Mouse (Mus musculus): ENCODE measurements around the gene Pde4b.

Pde4b gene

DNA sequence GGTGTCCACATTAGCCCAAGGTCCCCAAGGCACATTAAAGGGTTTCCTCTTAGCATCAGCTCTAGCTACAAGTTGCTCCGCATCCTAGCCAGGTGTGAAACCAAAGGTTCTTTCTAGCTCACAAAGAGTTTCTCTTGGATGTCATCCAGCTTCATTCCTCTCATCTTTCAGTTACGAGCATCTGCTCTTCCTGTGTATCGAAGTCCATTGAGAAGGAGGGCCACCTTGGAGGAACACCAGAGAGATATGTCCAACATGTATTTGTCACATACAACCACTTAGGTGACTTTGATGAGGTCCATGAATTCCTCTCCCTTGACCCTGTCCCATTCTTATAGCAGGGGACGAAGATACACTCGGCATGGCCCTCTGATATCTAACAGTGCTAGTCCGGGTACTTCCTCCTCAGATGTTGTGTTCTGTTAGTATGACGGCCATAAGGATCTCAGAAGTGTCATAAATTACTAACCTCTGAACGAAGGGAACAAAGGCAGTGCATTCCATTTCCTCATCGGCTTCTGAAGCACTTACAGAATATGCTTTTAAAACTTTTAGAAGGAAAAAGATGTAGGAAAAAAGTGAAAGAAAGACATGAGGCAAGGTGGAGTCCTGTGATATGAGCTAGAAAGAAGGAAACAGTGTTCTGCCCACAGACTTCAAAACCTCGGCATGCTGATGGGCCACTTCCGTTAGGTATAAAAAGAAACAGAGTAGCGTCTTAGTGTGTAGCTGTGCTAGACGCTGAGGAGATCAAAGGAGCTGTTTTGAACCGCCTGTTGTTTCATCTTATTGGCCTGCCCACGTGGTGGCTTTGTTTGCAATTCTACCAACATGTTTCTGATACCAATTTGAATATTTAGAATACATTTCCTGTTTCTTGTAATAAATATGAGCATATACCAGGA lies 419.3 kb downstream of the Pde4b start:
- no peak for DNase-seq (ENCODE audit: low read depth, low spot score)

DNA sequence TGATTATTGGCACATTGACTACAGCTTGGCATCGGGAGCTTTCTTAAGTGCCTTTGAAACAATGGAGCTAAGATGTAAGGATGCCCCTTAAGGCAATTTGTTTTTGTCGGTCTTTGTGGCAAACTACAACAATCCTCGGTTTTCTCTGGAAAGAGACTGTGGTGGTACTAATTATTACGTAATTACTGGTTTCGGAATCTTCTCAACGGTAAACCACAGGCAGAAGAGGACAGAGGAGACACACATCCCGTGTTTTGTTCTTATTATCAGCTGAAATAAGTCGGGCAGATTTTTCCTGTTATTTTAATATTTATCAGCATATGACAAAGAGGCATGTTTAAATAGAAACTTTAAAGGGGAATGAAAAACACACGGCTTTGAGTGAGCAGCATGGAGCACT lies 420.0 kb downstream of the Pde4b start:
- DNase-seq (ENCODE audit: low read depth, low spot score) = no peak

DNA sequence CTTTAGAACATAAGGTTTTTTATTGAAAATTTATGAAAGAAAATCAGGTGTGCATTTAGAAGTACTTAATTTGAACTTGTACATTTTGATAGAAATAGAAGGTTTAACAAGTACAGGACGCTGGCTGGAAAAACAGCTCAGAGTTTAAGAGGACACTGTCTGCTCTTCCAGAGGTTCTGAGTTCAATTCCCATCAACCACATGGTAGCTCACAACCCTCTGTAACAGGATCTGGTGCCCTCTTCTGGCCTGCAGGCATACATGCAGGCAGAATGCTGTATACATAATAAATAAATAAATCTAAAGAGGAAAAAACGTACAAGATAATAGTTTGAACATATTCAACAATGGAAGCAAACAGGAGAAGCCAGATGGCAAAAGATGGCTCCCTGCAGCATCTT lies 420.4 kb downstream of the Pde4b start:
- DNase-seq (ENCODE audit: low read depth, low spot score) = no peak

DNA sequence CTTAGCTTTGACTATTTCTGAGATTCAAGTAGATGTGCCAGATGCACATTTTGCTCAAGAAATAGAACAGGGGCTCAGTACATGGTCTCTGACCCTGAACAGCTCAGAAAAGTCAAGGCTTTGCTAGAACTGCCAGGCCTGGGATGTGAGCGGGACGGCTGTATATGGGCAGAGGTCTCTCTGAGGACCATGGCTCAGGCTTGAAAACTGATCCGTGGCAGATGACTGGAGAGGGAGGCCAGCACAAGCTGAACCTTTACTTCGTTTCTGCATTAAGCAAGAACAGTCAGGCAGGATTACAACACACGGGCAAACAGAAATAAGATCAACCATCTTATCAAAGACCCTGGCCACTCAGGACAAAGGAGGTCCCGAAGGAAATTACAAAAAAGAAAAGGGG lies 422.7 kb downstream of the Pde4b start:
- no peak for DNase-seq (ENCODE audit: low read depth, low spot score)

DNA sequence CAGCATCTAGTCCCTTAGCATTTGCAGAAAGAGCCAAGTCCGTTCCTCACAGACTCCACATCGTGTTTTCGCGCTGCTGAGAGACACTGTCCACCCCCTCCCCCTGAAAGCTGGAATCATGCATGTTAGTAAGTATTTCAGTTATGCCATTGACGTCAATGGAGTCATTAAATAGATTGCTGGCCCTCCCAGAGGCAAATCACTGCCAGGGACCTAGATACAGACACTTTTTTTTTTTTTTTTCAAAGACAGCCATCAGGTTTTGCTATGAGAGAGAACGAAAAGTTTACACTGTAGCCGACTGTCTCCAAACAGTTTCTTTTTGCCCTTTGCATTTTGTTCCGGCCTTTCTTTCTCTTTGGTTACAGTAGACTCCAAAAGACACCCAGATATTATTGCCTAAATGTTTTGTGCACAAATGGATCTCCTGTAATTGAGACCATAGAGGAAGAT lies 423.6 kb downstream of the Pde4b start:
- peak; percentile 54 for DNase-seq (ENCODE audit: low read depth, low spot score)

DNA sequence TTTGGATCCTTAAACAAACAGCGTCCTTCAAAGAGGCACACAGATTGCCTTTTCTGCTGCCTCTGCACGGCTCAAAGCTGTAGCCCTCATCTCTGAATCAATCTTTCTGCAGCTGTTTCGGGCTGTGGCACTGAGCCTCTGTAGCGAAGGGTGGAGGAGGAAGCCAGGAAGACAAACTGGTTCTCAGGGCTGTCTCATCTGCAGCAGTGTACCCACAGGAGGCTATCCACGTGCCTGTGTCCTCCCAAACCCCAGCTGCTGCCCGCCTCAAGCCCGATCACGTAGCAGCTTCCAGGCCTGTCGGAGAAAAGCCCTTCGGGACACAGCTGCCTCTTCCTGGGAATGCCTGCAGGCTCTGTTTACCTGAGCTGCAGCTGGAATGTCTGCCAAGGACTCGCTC lies 424.2 kb downstream of the Pde4b start:
- no peak for DNase-seq (ENCODE audit: low read depth, low spot score)

DNA sequence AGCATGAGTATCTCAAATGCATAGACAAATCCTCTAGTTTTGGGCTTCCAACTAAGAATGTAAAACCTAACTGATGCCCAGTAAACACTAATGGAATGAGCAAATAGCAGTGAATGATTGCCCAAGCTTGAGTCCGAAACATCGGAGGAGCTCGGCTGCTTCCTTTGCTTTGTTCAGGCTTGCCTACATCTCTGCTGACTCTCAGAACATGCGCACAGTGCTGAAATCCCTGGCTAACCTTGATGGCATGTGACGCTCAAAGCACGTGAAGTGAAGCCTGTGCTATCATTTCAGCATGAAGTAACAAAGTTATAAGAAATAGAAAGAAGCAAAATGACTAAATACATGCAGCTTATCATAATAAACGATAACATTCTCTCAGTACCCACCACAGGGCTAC lies 425.6 kb downstream of the Pde4b start:
- no peak for DNase-seq (ENCODE audit: low read depth, low spot score)

DNA sequence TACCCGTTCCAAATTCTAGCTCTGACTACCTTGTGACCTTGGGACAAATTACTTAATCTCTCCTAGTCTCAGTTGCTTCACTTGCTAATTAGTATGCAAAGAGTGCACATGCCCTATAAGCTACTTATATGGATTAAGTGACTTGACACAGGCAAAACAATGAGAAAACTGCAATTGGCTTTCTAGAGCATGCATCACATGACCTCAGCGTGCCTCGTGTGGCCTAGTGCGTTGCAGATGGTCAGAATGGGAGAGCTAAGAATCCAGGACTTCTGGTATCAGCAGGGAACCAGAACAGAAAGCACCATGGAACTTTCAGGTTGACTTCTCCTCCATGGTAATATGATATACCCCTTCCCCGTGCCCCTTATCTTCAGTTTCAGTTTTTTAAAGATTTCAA lies 426.2 kb downstream of the Pde4b start:
- no peak for DNase-seq (ENCODE audit: low read depth, low spot score)

DNA sequence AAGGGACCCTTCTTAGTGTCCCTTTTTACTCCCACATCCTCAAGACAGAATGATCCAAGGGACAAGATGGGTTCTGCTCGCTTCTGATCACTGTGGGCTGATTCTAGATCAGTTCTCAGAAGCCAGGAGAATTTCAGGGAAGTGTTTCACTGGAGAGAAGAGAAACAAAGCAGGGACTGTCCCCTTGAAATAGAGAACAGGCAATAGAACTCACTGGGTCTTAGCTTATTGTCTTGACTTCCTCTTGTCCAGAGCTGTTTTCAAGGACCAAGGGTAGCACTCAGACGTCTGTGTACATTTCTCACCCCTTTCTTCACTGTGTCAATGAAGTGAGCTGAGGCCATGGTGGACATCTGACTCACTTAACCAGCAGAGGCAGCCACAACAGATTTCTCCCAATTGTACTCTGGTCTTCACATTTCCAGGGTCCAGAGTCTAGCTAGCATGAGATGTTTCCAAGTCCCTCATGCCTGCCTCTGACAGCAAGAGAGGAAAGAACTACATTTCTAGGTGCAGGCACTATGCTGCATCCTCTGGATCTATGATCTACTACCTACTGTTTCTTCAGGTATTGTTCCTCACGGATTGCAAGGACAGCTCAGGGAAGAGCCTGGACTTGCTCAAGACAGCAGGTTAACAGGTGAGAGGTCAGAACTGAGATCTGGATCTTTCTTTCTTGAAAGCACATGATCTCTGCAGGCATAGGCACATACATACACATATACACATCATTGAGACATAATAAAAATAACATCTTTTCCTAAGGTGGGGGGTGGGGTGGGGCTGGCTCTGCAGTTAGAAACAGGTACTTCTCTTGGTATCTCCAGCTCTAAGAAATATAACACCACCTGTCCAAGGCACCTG lies 427.9 kb downstream of the Pde4b start:
- DNase-seq (ENCODE audit: low read depth, low spot score) = no peak

DNA sequence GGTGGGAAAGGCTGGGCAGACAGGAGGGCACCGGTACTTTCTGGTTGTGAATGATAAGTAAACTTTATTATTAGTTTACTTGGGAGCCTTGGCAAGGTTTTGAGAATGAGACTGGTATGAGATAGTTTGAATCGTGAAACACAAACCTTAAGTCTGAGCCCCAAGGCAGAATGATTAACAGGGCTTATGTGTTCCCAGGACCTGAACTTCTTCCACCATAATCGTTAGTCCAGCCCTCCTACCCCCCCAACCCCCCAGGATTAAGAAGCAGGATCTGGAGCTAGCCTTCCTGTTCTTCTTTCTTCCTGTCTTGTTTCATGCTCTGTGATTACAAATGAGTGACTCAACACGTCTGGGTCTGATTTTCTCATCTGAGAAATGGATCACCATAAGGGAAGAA lies 429.1 kb downstream of the Pde4b start:
- no peak for DNase-seq (ENCODE audit: low read depth, low spot score)

DNA sequence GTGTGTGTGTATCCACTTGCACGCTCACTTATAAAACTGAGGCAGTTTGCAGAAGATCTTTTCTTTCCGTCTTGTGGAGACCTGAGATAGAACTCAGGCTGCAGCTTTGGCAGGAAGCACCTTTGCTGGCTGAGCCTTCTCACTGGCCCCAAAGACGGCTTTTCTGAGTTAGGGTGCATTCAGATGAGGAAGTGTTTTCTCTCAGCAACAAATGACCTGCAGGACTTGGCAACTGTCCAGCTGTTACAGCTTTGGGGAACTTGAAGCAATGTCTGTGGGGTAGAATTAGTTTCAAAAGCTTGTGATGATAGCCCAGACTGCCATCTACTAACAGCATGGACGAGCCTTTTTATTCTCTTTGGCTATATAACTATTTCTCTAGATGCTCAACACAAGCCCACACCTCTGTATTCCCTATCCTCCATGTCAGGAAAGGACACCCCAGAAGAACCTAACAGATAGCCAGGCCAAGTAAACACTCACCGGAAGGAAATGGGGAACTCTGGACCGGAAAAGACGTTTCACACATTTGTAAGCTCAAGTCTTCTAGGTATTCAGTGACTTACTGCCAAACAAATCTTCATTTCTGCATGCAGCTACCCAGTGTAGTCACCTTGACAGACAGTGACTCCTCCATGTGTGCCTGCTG lies 429.8 kb downstream of the Pde4b start:
- no peak for DNase-seq (ENCODE audit: low read depth, low spot score)

DNA sequence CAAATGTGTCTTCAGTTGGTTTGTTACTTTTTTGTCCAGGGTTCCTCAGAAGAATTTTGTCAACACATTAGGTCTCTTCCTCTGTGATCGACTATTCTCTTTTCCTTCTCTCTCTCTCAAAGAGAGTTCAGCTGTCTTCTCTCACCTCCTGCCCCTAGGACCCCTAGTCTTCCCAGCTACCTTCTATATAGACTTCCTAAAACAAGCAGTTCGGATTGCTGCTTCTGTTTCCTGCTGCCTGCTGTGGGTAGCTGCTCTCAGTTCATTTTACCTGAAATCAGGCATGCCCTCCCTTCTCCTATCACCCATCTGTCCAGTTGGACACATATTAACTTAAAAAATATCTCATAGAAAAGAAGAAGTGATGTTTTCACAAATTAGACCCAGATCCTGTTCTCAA lies 430.3 kb downstream of the Pde4b start:
- DNase-seq (ENCODE audit: low read depth, low spot score) = no peak

DNA sequence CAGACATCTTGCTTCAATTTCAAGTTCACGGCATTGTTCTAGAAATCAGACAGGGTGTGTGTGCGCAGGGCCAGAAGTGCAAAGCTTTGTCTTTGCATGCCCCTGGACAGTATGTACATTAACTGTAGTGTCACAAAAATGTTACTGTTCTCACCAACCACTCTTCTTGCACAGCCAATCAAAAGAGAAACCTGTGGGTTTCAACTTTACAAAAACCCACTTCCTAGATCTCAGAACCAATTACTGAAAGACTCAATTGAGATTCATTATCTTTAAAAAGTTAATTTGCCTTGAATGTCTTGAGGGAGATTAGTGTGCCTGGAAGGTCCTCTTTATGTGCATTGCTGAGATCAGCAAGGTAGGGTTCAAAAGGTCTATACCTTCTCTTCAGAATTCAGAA lies 431.0 kb downstream of the Pde4b start:
- no peak for DNase-seq (ENCODE audit: low read depth, low spot score)

DNA sequence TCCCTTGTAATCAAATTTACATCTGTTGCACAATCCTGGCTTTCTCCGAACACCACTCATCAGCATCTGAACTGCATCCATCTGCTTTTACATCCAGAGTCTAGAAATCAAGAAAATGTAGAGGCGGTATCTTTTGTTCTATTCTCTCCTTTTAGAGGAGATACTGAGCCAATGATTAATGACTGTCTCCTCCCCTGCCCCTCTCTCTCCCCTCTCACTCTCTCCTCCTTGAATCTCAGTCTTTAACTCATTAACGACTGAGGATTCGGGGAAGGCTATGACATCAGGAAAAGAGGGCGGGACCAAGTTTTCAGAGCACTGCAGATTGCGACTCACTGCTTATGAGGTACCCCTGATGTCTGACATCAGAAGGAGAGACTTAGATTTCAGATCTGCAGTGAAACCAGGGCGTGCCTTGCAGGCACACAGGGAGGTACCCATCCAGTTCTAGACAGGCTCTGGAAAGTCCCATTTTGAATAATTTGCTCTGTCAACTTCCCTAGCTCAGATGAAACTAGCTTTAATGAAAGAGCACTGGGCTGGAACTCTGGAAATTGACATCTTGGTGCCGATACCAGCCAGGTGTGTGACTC lies 433.4 kb downstream of the Pde4b start:
- no peak for DNase-seq (ENCODE audit: low read depth, low spot score)

DNA sequence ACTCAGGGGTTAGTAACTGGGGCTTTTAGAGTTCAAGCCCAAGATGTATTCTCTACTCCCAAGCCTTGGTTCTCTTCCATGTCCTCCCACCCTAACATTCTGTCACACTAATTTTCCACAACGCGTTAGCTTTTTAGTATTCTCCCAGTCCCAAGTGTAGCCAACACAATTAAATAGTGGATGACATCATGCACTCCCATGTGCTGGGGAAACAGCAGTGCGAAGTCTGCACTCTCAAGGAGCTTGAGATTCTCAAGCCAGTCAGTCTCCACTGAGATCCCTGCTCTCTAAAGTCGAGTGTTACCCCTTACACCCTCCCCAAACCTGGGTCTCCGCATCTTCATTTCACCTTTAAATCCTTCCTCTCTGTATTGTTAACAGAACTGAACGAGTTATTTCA lies 434.1 kb downstream of the Pde4b start:
- no peak for DNase-seq (ENCODE audit: low read depth, low spot score)

DNA sequence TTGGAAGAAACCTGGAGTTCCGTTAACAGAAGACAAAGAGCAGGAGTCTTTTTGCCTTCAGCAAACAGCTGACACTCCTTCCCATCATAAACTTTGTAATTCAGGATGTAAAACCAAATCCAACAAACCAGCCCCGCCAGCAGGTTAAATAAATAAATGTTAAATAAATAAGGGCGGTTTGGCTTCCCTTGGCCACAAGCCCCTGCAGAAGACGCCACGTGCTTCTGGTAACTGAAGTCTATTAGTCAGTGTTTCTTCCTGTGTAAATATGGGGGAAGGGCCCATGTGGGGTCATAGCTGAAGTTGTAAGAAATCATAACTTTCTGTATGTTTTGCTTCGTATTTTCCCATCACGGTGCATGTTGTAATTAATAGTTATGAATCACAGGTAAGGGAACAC lies 440.0 kb downstream of the Pde4b start:
- DNase-seq (ENCODE audit: low read depth, low spot score) = no peak

DNA sequence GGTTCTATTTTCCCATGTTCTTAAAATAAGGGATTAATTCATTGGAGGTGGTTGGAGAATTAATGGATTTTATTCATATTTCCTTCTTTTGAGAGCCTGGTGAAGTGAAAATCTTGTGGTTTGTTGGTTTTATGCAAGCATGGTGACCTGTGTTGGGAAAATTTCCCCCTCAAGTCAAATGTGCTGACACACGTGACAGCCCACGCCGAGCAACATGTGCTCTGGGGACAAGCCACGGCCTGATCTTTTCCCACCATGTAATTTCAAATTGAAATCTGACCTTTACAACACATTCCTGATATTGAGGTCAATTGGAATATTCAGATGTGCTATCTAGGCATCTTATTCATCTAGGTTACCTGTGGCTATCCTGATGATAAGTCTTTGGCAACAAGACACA lies 443.5 kb downstream of the Pde4b start:
- DNase-seq (ENCODE audit: low read depth, low spot score) = no peak

DNA sequence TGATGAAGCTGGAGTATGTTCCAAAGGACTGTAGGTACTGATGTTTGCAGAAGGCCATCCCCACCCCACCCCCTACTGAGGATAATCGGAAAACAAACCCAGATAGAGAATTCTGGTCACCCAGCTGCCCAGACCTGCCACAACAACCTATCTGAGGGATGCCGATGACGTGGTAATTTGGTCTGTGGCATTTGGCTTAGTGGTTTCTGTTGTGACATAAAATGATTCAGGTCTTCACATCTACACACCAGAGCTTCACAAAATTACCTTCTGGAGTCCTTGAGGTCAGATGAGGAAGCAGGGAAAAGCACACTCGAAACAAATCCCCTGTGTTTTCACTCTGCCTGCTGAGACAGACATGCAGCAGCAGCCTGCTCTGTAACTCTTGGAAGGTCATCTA lies 444.4 kb downstream of the Pde4b start:
- no peak for DNase-seq (ENCODE audit: low read depth, low spot score)

DNA sequence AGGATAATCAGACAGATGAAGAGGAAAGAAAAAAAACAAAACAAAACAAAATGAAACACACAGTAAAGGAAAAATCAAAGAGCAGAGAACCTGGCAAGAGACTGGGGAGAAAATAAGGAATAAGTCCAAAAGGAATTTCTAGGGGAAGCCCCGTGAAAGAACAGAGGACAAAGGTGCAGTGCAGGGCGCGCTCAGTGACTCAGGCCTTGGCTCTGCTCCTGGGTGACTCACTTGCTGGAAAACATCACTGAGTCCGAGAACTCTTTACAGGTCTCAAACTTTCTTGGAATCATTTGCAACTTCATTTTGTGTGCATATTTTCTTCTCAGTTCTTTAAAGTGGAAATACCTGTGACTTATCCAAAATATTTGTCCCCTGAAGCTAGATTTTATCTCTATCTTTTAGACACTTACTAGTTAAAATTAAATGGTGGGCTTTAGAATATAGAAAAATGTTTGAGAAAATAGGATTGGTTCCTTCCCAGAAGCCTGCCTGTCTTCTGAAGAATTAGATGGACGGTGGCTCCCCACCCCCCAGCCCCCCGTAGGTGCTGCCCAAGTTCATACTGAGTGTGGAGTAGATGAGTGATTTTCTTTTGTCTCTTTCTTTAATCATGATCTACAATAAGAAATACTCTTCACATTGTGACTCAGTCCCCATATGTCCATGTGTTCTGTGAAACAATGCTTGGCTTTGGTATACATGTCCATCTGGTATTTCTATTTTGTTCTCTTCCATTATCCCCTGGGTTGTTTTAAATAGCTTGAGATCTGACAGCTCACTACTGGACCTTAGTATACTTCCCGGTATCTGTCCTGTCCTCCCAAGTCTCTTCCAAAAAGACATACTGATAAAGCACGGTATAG lies 446.1 kb downstream of the Pde4b start:
- DNase-seq (ENCODE audit: low read depth, low spot score) = no peak

DNA sequence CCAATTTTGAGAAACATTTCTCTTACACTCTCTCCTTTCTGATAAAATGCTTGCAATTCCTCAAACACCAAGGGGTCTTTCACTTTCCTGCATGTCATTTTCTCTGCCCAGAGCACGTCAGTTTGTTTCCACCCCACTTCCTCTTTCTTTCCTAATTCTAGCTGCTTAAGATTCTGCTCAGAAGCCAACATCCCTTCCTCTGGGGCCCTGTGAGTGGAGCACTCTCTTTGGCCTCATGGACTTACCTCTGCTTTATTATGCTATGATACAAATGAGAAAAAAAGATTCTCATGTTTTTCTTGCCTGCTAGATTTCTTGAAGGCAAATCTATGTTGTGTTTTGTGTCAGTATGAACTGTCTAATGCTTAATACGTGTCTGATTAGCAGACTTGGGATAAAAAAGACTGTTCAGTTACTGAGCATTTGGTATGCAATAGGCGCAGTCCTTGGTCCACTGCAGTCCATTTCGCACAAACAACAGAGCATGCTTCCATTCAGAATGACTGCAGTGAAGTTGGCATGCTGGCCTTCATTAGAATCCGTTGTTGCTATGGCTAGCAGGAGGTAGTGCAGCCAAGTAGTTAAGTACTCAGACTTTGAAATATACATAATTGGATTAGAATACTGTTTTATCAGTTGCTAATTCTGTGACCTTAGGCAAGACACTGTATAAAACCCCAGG lies 446.8 kb downstream of the Pde4b start:
- DNase-seq (ENCODE audit: low read depth, low spot score) = no peak

Measured in retina, adult 2 months (tissue).